In the genomic region with DNA sequence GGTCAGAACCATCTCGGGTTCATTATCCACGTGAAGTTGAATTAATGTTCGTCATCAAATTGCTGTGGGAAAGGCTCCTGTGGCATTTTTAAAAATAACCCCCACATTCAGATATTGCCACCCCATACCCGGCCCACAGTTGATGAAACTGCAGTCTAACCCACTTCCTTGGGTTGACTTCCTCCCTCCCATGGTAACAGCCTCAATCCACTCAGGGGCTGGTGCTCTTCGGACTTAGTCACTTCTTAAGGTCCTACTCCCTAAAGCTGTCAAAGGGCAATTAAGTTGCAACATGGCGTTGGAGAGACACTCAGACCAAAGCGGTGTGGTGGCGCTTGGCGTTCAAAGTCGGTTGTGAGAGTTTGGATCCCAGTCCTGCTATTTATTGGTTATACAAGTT, we compare ENCODE assay signal across 31 mouse cellular contexts.
A peak's percentile ranks its signal among the peaks of the same experiment; 100 is the strongest.
DNase-seq lines count a peak whose midpoint lies in the region; ATAC-seq lines count a peak whose summit lies in the region.
"Had no signal": no experiment of that assay in that cellular context is flagged by ENCODE, and none has a peak within 500 bp of the region (broad histone marks: within the 10 kb centered on the region; RNA-seq: fewer than 3 reads in every experiment).

No protein-coding gene starts in this region.

- no peak overlapping the region for H3K9ac ChIP-seq in hindbrain, embryonic 13.5 days
- no peak overlapping the region for H3K9ac ChIP-seq in hindbrain, embryonic 16.5 days (ENCODE audit: low read depth, low read length)
- no peak overlapping the region for H3K9ac ChIP-seq in midbrain, embryonic 14.5 days (replicated peaks; ENCODE audit: low read length)
- no peak overlapping the region for H3K9ac ChIP-seq in midbrain, embryonic 11.5 days (ENCODE audit: low read length)
- H3K9ac ChIP-seq: embryonic facial prominence, embryonic 15.5 days; heart, embryonic 13.5 days; liver, embryonic 12.5 days; liver, postnatal 0 days; neural tube, embryonic 12.5 days had no signal

- H3K27me3 ChIP-seq in hindbrain, embryonic 13.5 days: no peaks in the 10 kb centered on the region
- H3K27me3 ChIP-seq in hindbrain, embryonic 16.5 days (replicated peaks; ENCODE audit: control insufficient read depth, insufficient read depth, low read length): no peaks in the 10 kb centered on the region
- no peaks in the 10 kb centered on the region for H3K27me3 ChIP-seq in midbrain, embryonic 14.5 days (ENCODE audit: control insufficient read depth, insufficient read depth, low read length)
- H3K27me3 ChIP-seq in midbrain, embryonic 11.5 days (ENCODE audit: control insufficient read depth, insufficient read depth, low read length): no peaks in the 10 kb centered on the region
- H3K27me3 ChIP-seq: embryonic facial prominence, embryonic 15.5 days; heart, embryonic 13.5 days; neural tube, embryonic 12.5 days had no signal

- H3K9me3 ChIP-seq in hindbrain, embryonic 13.5 days: no peaks in the 10 kb centered on the region
- no peaks in the 10 kb centered on the region for H3K9me3 ChIP-seq in hindbrain, embryonic 16.5 days (ENCODE audit: control insufficient read depth, low read length)
- no peaks in the 10 kb centered on the region for H3K9me3 ChIP-seq in midbrain, embryonic 14.5 days (ENCODE audit: control insufficient read depth, low read length)
- H3K9me3 ChIP-seq in midbrain, embryonic 11.5 days (ENCODE audit: control insufficient read depth, low read length): no peaks in the 10 kb centered on the region
- H3K9me3 ChIP-seq: embryonic facial prominence, embryonic 10.5 days; embryonic facial prominence, embryonic 15.5 days; heart, embryonic 13.5 days had no signal

- DNase-seq in midbrain, embryonic 14.5 days: no peak
- DNase-seq in midbrain, embryonic 11.5 days (ENCODE audit: low spot score, missing footprints): no peak
- no peak for DNase-seq in left cerebral cortex, adult 9 months (ENCODE audit: low spot score in 2 of 2)
- DNase-seq: adrenal gland, adult 2 months; adrenal gland, postnatal 36 days; B cell, adult 2 months; cerebellum, adult 2 months; cerebellum, postnatal 14 days; gastrocnemius, postnatal 25 days; heart, adult 2 months; heart, postnatal 10 days; kidney, adult 8-10 months; kidney, postnatal 4 days; left cerebral cortex, postnatal 4 days; liver, postnatal 0 days; lung, postnatal 36 days; right cerebral cortex, postnatal 4 days had no signal

- no peak for ATAC-seq in hindbrain, embryonic 13.5 days (ENCODE audit: low FRiP score)
- no peak for ATAC-seq in hindbrain, embryonic 16.5 days
- no peak for ATAC-seq in midbrain, embryonic 14.5 days (ENCODE audit: low FRiP score, low TSS enrichment)
- ATAC-seq in midbrain, embryonic 11.5 days (ENCODE audit: low FRiP score): no peak
- peak; percentile 80 for ATAC-seq in granulocyte monocyte progenitor cell, adult 5-6 weeks (replicated peaks; ENCODE audit: poor library complexity, severe bottlenecking)
- peak; percentile 75 for ATAC-seq in monocyte, adult 5-6 weeks (replicated peaks; ENCODE audit: insufficient number of reproducible peaks, low FRiP score, low TSS enrichment, poor library complexity, severe bottlenecking)
- ATAC-seq: forebrain, embryonic 14.5 days; intestine, embryonic 16.5 days; liver, embryonic 12.5 days; liver, postnatal 0 days had no signal

- H3K27ac ChIP-seq in hindbrain, embryonic 13.5 days: peak overlapping the region; percentile 82
- H3K27ac ChIP-seq in hindbrain, embryonic 16.5 days (ENCODE audit: low read depth, low read length): no peak overlapping the region
- H3K27ac ChIP-seq in midbrain, embryonic 14.5 days (replicated peaks; ENCODE audit: low read depth, low read length): peak overlapping the region; percentile 80
- no peak overlapping the region for H3K27ac ChIP-seq in midbrain, embryonic 11.5 days (ENCODE audit: low read depth, low read length)
- H3K27ac ChIP-seq: embryonic facial prominence, embryonic 10.5 days; embryonic facial prominence, embryonic 15.5 days; heart, adult 2 months; heart, embryonic 13.5 days; kidney, postnatal 0 days; liver, embryonic 12.5 days; neural tube, embryonic 12.5 days; stomach, postnatal 0 days had no signal

- H3K4me1 ChIP-seq in hindbrain, embryonic 13.5 days (replicated peaks): peaks cover 34% of the 10 kb centered on the region
- H3K4me1 ChIP-seq in hindbrain, embryonic 16.5 days (ENCODE audit: control insufficient read depth, insufficient read depth, low read depth, low read length): peaks cover 2% of the 10 kb centered on the region
- peaks cover 36% of the 10 kb centered on the region for H3K4me1 ChIP-seq in midbrain, embryonic 14.5 days (ENCODE audit: control insufficient read depth, insufficient read depth, low read length)
- H3K4me1 ChIP-seq in midbrain, embryonic 11.5 days (ENCODE audit: control insufficient read depth, insufficient read depth, low read length): peaks cover 10% of the 10 kb centered on the region; the same call in 1 of the 2 replicates

- WGBS in hindbrain, embryonic 13.5 days: 90% methylated on average over 10 of the region's 10 CpGs
- 84% methylated on average over 10 of the region's 10 CpGs for WGBS in hindbrain, embryonic 16.5 days
- 86% methylated on average over 10 of the region's 10 CpGs for WGBS in midbrain, embryonic 14.5 days
- 90% methylated on average over 10 of the region's 10 CpGs for WGBS in midbrain, embryonic 11.5 days

- H3K4me3 ChIP-seq in hindbrain, embryonic 13.5 days: no peak overlapping the region
- no peak overlapping the region for H3K4me3 ChIP-seq in hindbrain, embryonic 16.5 days (ENCODE audit: low read length)
- H3K4me3 ChIP-seq in midbrain, embryonic 14.5 days (replicated peaks; ENCODE audit: low read depth, low read length): no peak overlapping the region
- H3K4me3 ChIP-seq in midbrain, embryonic 11.5 days (ENCODE audit: low read depth, low read length): no peak overlapping the region
- H3K4me3 ChIP-seq: embryonic facial prominence, embryonic 10.5 days; embryonic facial prominence, embryonic 15.5 days; heart, adult 2 months; heart, embryonic 13.5 days; liver, embryonic 12.5 days; myocyte; neural tube, embryonic 12.5 days had no signal

- H3K36me3 ChIP-seq in hindbrain, embryonic 13.5 days: no peaks in the 10 kb centered on the region
- no peaks in the 10 kb centered on the region for H3K36me3 ChIP-seq in hindbrain, embryonic 16.5 days (ENCODE audit: control insufficient read depth, insufficient read depth, low read length)
- no peaks in the 10 kb centered on the region for H3K36me3 ChIP-seq in midbrain, embryonic 14.5 days (ENCODE audit: control insufficient read depth, insufficient read depth, low read length)
- H3K36me3 ChIP-seq in midbrain, embryonic 11.5 days (ENCODE audit: control insufficient read depth, insufficient read depth, low read length): no peaks in the 10 kb centered on the region
- H3K36me3 ChIP-seq: embryonic facial prominence, embryonic 10.5 days; embryonic facial prominence, embryonic 15.5 days; heart, embryonic 13.5 days; liver, embryonic 12.5 days; neural tube, embryonic 12.5 days had no signal

- H3K4me2 ChIP-seq in hindbrain, embryonic 13.5 days: no peak overlapping the region
- H3K4me2 ChIP-seq in hindbrain, embryonic 16.5 days (ENCODE audit: low read length): no peak overlapping the region
- H3K4me2 ChIP-seq in midbrain, embryonic 14.5 days (ENCODE audit: low read length): no peak overlapping the region
- no peak overlapping the region for H3K4me2 ChIP-seq in midbrain, embryonic 11.5 days
- H3K4me2 ChIP-seq: embryonic facial prominence, embryonic 15.5 days; heart, embryonic 13.5 days; liver, embryonic 12.5 days; neural tube, embryonic 12.5 days had no signal

Comparison
In these comparisons a context has a peak if more than half of its experiments do, and no peak if none do; other contexts are left out.
1. H3K27ac ChIP-seq: peak in hindbrain, embryonic 13.5 days (single experiment) and midbrain, embryonic 14.5 days (single experiment); none in hindbrain, embryonic 16.5 days (single experiment) and midbrain, embryonic 11.5 days (single experiment).
2. ATAC-seq: peak in granulocyte monocyte progenitor cell, adult 5-6 weeks (single experiment) and monocyte, adult 5-6 weeks (single experiment); none in hindbrain, embryonic 13.5 days (single experiment), hindbrain, embryonic 16.5 days (single experiment), midbrain, embryonic 14.5 days (single experiment) and midbrain, embryonic 11.5 days (single experiment).